Mouse (Mus musculus) liver, embryonic 14.5 days (tissue): ENCODE data around the gene Idh1. TPM values are rescaled to one million over a fixed set of nuclear protein-coding genes. Genes with fewer than 3 reads are reported as not detected.

ENCODE experiments used
- ATAC-seq: fragments of 200-750 bp; cut with Nextera tagmentation; 2 replicates; pipeline ENCODE4 v1.8.0; 2017; ENCODE audit warnings: moderate number of reproducible peaks, mild to moderate bottlenecking, moderate library complexity; ENCODE audit not compliant: insufficient read depth
- DNase-seq, 3 experiments: peaks; one replicate each; pipeline ENCODE4 v3.0.0-alpha.2; 2012 to 2013; ENCODE audit warnings: low read depth in 3 of 3, low spot score in 3 of 3
- H3K27ac ChIP-seq: fragments of 300-500 bp; sonication (generic); 2 replicates; pipeline ENCODE4 v1.5.1; 2014; ENCODE audit warnings: moderate library complexity, mild to moderate bottlenecking, control low read depth, inconsistent platforms
- H3K27me3 ChIP-seq: fragments of 300-500 bp; sonication (generic); 2 replicates; pipeline ENCODE4 v1.6.1; 2014; ENCODE audit warnings: mild to moderate bottlenecking, low read length, moderate library complexity; ENCODE audit not compliant: control insufficient read depth, insufficient read depth
- H3K36me3 ChIP-seq: fragments of 300-500 bp; sonication (generic); replicated peaks from 2 replicates; pipeline ENCODE4 v1.6.1; 2014; ENCODE audit warnings: low read depth; ENCODE audit not compliant: control insufficient read depth, insufficient read depth
- H3K4me1 ChIP-seq, 2 experiments: fragments of 200-500 bp in 1 of 2; fragments of 300-500 bp in 1 of 2; sonication (generic) in 1 of 2; replicated peaks; 2 replicates each; pipeline ENCODE4 v1.6.1; 2012 to 2014; ENCODE audit warnings: antibody characterized with exemption in 1 of 2, inconsistent platforms in 1 of 2, low read length in 1 of 2; ENCODE audit not compliant: control insufficient read depth in 2 of 2, insufficient read depth in 2 of 2
- H3K4me2 ChIP-seq: fragments of 300-500 bp; sonication (generic); 2 replicates; pipeline ENCODE4 v1.6.1; 2014; ENCODE audit warnings: low read depth, mild to moderate bottlenecking, control low read depth, moderate library complexity
- H3K4me3 ChIP-seq, 2 experiments: fragments of 200-500 bp in 1 of 2; fragments of 300-500 bp in 1 of 2; sonication (generic) in 1 of 2; 2 replicates each; pipeline ENCODE4 v1.5.1; 2012 to 2014; ENCODE audit warnings: low read depth in 2 of 2, low read length in 2 of 2, mild to moderate bottlenecking in 2 of 2, control low read depth in 1 of 2, inconsistent platforms in 1 of 2, moderate library complexity in 1 of 2; ENCODE audit not compliant: insufficient read depth in 1 of 2
- H3K9ac ChIP-seq: fragments of 300-500 bp; sonication (generic); replicated peaks from 2 replicates; pipeline ENCODE4 v1.6.1; 2014; ENCODE audit warnings: mild to moderate bottlenecking, control low read depth, moderate library complexity
- H3K9me3 ChIP-seq: fragments of 300-500 bp; sonication (generic); 2 replicates; pipeline ENCODE4 v1.6.1; 2016; ENCODE audit warnings: low read length, mixed read lengths; ENCODE audit not compliant: control insufficient read depth
- CTCF ChIP-seq: IDR thresholded peaks from 2 replicates; pipeline ENCODE4 v1.5.1; 2016; ENCODE audit warnings: antibody characterized with exemption, low read depth, control low read depth
- EP300 ChIP-seq: IDR thresholded peaks from 2 replicates; pipeline ENCODE4 v1.6.1; 2016; ENCODE audit warnings: antibody characterized with exemption, low read depth
- WGBS: fragments of 180-500 bp; shearing (Covaris S2); extraction: QIAGEN DNeasy Blood & Tissue Kit; methylation state at CpG from one replicate; pipeline ENCODE4 v1.1.7; 2014; ENCODE audit not compliant: insufficient replicate concordance; 5-methylcytosine and 5-hydroxymethylcytosine counted together
- polyA plus RNA-seq, 2 experiments: library from polyadenylated mRNA; depleted of rRNA in 1 of 2; stranded (reverse) in 1 of 2; unstranded in 1 of 2; fragments of >200 nt; fragmentation: Nextera tagmentation in 1 of 2; extraction: Ambion mirVana in 1 of 2; gene quantifications; 2 replicates each; pipeline versions ENCODE4 v1.2.1 to v1.2.3; 2012 to 2014

Idh1 gene
- polyA plus RNA-seq, 2 experiments = 34.6 to 96.0 TPM

DNA sequence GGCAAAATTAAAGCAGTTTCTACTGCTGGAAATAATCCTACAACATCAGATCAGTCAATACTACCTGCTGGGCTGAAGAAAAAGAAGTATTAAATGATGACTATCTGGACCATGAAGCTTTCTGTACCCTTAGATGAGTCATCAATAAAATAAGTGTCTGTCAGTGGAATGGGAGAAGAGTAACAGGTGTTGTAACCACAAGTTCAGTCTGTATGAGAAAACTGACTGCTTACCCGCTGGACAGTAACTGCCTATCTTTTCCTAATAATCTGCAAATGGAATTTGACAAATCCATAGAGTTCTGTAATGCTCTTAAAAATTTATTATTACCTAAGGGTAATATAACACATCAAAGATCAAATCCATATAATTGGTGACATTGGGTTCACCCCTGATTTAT lies 31.7 kb upstream of the Idh1 start:
- H3K27ac ChIP-seq = no peak overlapping the region
- no peak overlapping the region for H3K4me3 ChIP-seq
- 72% methylated on average over 1 of the region's 1 CpGs for WGBS
- ATAC-seq (no peak), DNase-seq (no peak)
- no peaks in the 10 kb centered on the region for H3K27me3 ChIP-seq
- TF ChIP-seq EP300 (no peak), CTCF (no peak)
- no peaks in the 10 kb centered on the region for H3K4me1 ChIP-seq
- H3K4me2 ChIP-seq = no peak overlapping the region
- H3K36me3 ChIP-seq = peaks cover 1% of the 10 kb centered on the region; the same call in 1 of the 2 replicates
- H3K9ac ChIP-seq = no peak overlapping the region
- H3K9me3 ChIP-seq = no peaks in the 10 kb centered on the region

DNA sequence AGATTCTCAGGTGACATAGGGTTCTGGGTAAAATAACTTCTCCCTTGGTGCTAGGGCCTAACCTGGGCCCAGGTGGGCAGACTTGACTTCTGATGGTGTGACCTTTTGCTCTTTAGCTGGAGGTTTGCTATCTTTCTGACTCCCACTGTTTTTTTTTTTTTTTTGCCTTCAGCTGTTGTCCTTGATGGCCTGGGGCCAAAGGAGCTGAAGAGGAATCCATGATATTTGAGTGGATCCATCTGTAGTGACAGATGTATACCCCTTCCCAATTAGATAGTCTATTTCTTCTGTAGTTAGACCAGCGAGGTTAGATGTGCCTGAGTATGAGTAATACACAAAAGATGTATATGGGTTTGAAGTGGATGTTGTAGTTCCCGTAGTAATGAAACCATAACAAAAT lies 31.3 kb upstream of the Idh1 start:
- Histone ChIP-seq H3K4me2 (no peak overlapping the region), H3K4me1 (no peaks in the 10 kb centered on the region), H3K9ac (no peak overlapping the region), H3K4me3 (no peak overlapping the region), H3K27ac (no peak overlapping the region), H3K27me3 (no peaks in the 10 kb centered on the region), H3K36me3 (no peaks in the 10 kb centered on the region; the same call in 1 of the 2 replicates), H3K9me3 (no peaks in the 10 kb centered on the region)
- TF ChIP-seq CTCF (no peak), EP300 (no peak)
- 74% methylated on average over 2 of the region's 2 CpGs for WGBS
- no peak for ATAC-seq
- no peak for DNase-seq

DNA sequence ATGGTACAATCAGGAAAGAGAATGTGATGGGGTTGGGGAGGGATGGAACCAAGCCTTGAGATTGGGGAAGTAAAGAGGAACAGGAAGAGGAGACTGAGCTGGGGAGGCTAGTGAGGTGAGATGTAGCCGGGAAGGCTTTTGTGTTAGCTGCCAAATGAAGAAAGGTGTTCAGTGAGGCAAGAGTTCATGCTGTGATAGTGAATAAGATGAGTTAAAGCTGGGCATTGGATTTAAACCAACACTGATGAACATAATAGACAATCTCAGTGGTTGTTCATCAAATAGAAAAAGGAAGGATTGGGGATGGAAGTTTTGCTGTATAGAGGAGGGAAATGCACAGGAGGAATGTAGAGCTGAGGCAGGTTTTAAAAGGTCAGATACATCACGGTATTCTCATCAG lies 26.9 kb upstream of the Idh1 start:
- no peak overlapping the region for H3K4me2 ChIP-seq
- no peaks in the 10 kb centered on the region for H3K4me1 ChIP-seq
- no peak overlapping the region for H3K4me3 ChIP-seq
- TF ChIP-seq CTCF (no peak), EP300 (no peak)
- no peaks in the 10 kb centered on the region for H3K9me3 ChIP-seq
- ATAC-seq = no peak
- no peak overlapping the region for H3K27ac ChIP-seq
- H3K9ac ChIP-seq = no peak overlapping the region
- H3K36me3 ChIP-seq = no peaks in the 10 kb centered on the region; the same call in 1 of the 2 replicates
- 62% methylated on average over 2 of the region's 2 CpGs for WGBS
- no peaks in the 10 kb centered on the region for H3K27me3 ChIP-seq
- no peak for DNase-seq

DNA sequence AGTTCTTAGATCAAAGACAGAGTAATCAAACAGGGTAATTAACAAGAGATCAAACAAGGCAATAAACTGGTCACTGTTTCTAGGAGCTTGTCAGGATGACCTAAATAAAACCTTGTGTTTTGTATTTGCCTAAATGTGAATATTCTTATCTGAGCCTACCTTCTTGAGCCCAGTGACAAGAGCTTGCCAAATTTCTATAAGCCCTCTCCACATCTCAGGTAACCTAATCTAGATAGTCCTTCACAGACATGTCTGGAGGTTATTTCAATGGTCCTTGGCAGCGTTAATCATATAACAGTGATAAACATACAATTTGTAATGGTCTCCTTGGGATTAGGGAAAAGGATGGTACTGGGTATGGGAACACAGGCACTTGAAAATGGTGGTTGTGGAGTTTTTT lies 18.0 kb upstream of the Idh1 start:
- H3K9ac ChIP-seq = no peak overlapping the region
- no peak overlapping the region for H3K4me3 ChIP-seq
- 68% methylated on average over 1 of the region's 1 CpGs for WGBS
- no peak for DNase-seq
- H3K36me3 ChIP-seq = peaks cover 11% of the 10 kb centered on the region
- no peak for ATAC-seq
- H3K4me2 ChIP-seq = no peak overlapping the region
- H3K4me1 ChIP-seq = no peaks in the 10 kb centered on the region
- H3K27ac ChIP-seq = no peak overlapping the region
- no peak for TF ChIP-seq EP300
- no peak for TF ChIP-seq CTCF
- H3K27me3 ChIP-seq = no peaks in the 10 kb centered on the region
- H3K9me3 ChIP-seq = no peaks in the 10 kb centered on the region

DNA sequence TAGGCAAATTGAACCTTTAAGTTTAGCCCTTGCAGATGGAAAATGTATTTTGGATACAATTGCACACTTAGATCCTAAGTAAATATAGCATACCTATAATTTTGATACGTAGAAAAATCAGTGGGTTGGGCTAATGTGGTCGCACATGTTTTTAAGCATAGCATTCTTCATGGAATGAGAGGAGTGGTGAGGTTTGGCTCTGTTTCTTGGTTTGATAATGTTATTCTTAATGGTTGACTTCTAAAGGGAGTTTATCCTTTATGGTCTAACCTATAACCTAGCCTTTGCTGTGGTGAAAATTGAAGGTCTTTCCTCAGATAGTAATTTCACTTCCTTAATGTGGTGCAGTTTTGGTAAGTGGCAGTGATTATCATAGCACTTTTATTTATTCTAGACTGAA lies 12.6 kb upstream of the Idh1 start:
- no peaks in the 10 kb centered on the region for H3K27me3 ChIP-seq
- ATAC-seq (no peak), DNase-seq (no peak)
- H3K4me3 ChIP-seq = no peak overlapping the region
- no peak overlapping the region for H3K4me2 ChIP-seq
- H3K4me1 ChIP-seq = peaks cover 1 to 2% of the 10 kb centered on the region in 2 experiments; a peak in 1 of 4 replicates
- 80% methylated on average over 2 of the region's 2 CpGs for WGBS
- H3K36me3 ChIP-seq = peaks cover 5% of the 10 kb centered on the region
- H3K27ac ChIP-seq = no peak overlapping the region
- no peak for TF ChIP-seq EP300
- TF ChIP-seq CTCF = no peak
- no peak overlapping the region for H3K9ac ChIP-seq
- H3K9me3 ChIP-seq = no peaks in the 10 kb centered on the region

DNA sequence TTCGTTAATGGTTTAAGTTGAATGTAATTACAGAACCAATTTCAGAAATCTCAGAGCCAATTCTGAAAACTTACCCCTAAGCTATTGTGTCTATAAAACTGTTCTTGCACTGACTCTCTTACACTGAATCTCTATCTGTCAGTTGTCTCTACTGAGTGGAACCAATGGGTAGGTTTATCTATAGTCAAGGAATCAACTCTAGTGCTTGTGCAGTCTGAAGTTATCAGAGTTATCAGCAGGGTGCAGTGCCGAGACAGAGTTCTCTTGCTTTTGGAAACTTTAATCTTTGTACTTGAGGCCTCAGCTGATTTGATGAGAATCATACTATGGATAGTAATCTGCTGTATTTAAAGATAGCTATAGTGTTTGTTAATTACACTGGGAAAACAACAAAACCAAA lies 12.1 kb upstream of the Idh1 start:
- WGBS = 46% methylated on average over 2 of the region's 2 CpGs
- H3K27ac ChIP-seq = no peak overlapping the region
- no peak for TF ChIP-seq EP300
- TF ChIP-seq CTCF = no peak
- no peak overlapping the region for H3K4me2 ChIP-seq
- peaks cover 1 to 2% of the 10 kb centered on the region in 2 experiments; a peak in 1 of 4 replicates for H3K4me1 ChIP-seq
- H3K36me3 ChIP-seq = peaks cover 3% of the 10 kb centered on the region
- H3K27me3 ChIP-seq = no peaks in the 10 kb centered on the region
- H3K9ac ChIP-seq = no peak overlapping the region
- no peak overlapping the region for H3K4me3 ChIP-seq
- ATAC-seq (no peak), DNase-seq (no peak)
- H3K9me3 ChIP-seq = no peaks in the 10 kb centered on the region
